Mouse (Mus musculus): ENCODE results near the gene Vmn1r232.

Vmn1r232 gene

DNA sequence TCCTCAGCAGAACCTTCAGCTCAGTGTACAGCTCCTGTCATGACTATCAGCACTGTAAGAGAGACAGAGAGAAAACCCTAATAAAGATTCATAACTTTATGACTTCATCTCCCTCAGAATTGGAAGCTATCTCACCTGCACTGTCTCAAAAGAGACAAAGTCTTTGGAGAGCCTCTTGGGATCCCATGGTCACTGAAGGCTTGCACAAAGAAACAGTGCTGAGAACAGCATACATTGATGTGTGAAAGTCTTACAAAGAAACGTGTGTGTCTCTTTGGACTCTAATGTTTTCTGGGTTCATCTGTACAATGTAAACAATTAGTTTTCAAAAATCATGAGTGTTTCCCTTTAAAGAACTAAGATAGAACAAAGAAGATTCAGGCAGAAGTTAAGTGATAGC, at the start of gene Vmn1r232:
Vmn1r232 (minus strand) TSS at position 101 of the 400 bp plus-strand sequence.
- DNase-seq (ENCODE audit: low spot score in 2 of 2), result no peak

DNA sequence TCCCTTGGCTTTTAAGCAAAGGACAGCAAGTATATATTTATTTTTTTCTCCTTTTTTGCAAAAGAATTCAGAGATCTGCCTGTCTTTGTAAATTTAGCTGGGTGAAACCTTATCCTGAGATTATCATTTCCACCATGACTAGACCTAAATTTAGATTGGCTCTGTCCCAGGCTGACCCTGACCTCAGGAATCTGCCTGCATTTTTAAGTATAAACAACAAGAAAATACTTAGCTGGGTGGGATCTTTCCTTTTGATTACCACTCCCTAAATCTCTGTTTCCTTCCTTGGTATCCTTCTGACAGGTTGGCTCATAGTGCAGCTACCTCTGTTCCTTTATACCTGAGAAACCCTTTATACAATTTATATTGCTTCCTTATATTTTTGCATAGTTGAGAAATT, 47.2 kb upstream of the Vmn1r232 start:
- DNase-seq (ENCODE audit: low spot score in 2 of 2), result no peak

DNA sequence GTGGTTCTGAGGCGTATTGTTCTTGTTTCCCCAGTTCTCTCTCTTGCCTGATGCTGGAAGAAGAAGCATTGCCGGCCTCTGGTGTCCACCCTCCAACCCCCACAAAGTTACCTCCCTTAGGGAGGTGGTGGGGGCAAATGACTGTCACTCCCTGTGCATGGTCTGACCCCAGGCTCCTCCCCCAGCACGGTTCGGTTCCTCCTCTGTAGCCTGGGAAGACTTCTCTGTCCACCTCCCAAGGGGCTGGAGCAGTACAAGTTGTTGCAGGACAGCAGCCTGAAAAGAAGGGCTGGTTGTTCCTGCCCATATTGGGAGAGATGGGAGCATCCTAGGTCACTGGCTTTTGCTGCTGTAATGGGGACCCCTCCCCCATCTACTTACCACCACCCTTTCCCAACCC, 45.9 kb upstream of the Vmn1r232 start:
- no peak for DNase-seq (ENCODE audit: low spot score in 2 of 2)

DNA sequence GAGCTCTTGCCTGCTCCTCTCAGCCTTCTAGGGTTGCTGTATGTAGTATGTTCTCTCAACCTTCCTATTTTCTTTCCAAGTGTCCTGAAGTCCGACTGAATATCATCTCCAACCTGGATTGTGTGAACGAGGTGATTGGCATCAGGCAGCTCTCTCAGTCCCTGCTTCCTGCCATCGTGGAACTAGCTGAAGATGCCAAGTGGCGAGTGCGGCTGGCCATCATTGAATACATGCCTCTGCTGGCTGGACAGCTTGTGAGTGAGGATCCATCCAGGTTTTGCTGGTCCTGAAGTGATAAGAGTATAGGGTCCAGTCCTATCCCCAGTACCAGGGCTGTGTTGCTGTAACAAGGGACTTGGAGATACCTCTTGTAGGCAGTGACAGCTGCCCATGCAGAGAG, 40.9 kb upstream of the Vmn1r232 start:
- no peak for DNase-seq (ENCODE audit: low spot score in 2 of 2)

DNA sequence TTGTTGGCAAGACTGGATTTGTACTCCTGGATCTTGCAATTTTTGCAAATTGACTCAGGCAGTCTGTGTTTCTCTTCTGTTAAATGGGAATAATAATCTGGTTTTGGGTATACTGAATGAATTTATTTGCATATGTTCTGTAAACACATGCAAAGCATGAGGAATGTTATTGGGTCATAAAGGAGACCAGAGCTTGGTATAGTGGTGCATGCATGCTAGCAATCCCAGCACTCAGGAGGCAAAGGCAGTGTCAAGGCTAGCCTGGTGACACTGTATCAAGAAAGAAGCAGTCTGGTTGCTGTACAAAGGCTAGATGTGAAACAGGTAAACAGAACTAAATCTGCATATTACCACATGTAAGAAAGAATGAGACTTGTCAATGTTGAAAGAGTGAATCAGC, 27.1 kb upstream of the Vmn1r232 start:
- no peak for DNase-seq (ENCODE audit: low spot score in 2 of 2)

DNA sequence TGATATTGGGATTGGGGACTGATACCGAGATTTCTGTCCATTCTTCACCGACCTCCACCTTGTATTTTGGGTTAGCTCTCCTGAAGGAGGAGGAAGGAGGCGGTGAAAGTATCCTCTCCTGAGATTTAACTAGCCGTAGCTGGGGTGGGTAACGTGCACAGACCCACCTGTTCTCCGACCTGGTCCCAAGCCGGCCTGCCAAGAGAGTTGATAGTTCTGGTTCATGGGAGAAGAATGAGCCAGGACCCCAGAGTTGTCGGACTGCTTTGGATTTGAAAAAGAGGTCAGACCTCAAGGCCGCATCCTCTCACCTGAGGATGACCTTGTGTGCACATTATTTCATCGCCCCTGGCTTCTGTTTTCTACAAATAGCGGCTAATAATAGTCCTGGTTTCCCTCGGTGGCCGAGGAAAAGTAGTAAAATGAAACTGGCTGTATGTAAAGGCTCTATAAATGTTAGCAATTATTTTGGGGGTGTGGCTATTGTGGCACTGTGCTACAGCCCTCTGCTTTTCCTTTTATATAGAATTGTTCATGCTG, 26.6 kb upstream of the Vmn1r232 start:
- DNase-seq (ENCODE audit: low spot score in 2 of 2), result peak in 1 of 2 experiments; percentile 8

DNA sequence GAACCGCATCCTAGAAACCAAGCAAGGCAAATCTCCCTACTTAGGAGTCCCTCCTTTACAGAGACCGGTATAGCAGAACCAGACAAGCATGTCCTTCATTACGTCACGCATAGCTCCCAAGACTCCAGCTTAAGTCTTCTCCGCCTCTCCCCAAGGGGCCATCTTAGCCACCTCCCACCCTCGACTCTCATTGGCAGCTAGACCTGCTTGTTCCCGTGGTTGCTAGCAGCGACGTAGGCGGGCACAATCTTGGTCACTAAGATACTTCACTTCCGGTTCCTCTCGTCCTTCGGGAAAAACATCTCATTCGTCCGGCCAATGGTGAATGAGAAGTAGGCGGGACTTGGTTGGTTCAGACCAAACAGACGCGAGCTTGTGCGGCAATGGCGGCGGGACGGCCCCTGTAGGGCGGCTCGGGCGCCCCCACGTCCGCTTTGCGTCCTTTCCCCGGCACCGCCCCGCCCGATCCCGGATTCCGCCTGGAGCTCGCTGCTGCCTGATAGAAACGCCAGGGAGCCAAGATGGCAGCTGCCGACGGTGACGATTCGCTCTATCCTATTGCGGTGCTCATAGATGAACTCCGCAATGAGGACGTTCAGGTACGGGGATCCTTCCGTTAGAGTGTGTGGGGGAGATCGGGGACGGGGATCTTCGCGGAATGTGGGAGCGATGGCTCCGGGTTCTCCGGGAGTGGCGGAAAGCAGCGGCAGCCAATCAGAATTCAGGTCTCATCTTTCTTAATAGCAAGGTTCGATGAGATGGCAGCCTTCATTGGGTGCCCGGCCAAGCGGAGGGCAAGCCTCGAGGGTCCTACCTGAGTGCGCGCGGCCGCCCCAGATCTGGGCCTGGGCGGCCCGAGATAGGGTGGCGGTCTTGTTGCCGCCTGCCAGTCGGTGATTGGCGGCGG, 25.7 kb upstream of the Vmn1r232 start, which contains the start of gene Ppp2r1a:
Ppp2r1a (plus strand) TSS at position 327 of the 907 bp plus-strand sequence.
- peak; percentile 96 to 98 for DNase-seq (ENCODE audit: low spot score in 2 of 2)

DNA sequence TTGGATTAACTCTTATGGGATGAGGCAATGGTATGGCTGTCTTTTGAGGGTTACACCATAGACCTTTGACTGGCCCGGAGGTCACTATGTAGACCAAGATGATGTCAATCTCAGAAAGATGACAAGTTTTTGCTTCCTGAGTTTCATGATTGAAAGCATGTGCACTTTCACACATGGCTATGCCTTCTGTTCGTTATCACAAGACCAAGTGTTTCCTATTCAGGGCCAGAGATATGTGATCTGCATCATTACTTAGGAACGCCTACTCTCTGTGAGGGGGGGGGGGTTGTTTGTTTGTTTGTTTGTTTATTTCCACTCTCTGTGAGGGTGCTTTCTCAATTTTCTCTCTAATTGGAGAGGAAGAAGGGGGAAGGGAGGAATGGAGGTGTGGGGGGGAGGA, 24.7 kb upstream of the Vmn1r232 start:
- no peak for DNase-seq (ENCODE audit: low spot score in 2 of 2)

DNA sequence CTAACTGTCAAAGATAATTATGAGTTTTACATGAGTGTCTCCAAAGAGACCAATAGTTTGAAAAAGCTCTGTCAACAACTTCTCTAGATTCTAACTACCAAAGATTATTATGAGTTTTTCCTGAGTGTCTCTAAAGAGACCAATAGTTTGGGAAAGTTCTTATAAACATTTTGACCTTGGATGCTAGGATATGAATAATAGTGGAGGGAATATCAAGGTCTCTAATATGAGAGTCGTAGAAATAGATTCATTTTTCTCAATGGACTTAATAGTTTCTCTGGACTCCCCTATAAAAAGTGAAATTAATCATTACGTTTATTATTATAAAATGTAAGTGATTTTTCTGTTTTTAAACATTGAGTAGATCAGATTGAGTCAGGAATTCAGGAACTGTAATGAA, 14.5 kb downstream of the Vmn1r232 start, which contains the start of gene Vmn1r231:
Vmn1r231 (minus strand) TSS at position 101 of the 400 bp plus-strand sequence.
- no peak for DNase-seq (ENCODE audit: low spot score in 2 of 2)
